Mouse (Mus musculus) heart, embryonic 13.5 days (tissue): ENCODE results near the gene Fam222b. TPM values are rescaled to one million over a fixed set of nuclear protein-coding genes. Genes with fewer than 3 reads are reported as not detected.
A peak's percentile ranks its signal among the peaks of the same experiment; 100 is the strongest.

Experiments used
- ATAC-seq: fragments of 200-750 bp; cut with Nextera tagmentation; 2 replicates; pipeline ENCODE4 v1.8.0; 2017; ENCODE audit warnings: moderate TSS enrichment; ENCODE audit not compliant: insufficient number of reproducible peaks, low FRiP score, low TSS enrichment; ENCODE audit errors: extremely low read depth
- H3K27ac ChIP-seq: fragments of 300-500 bp; sonication (generic); replicated peaks from 2 replicates; pipeline ENCODE4 v1.5.1; 2015; ENCODE audit warnings: moderate library complexity, mild to moderate bottlenecking, inconsistent platforms
- H3K27me3 ChIP-seq: fragments of 300-500 bp; sonication (generic); replicated peaks from 2 replicates; pipeline ENCODE4 v1.6.1; 2015; ENCODE audit warnings: mild to moderate bottlenecking, inconsistent platforms
- H3K36me3 ChIP-seq: fragments of 300-500 bp; sonication (generic); 2 replicates; pipeline ENCODE4 v1.6.1; 2015; ENCODE audit warnings: mild to moderate bottlenecking, inconsistent platforms
- H3K4me1 ChIP-seq: fragments of 300-500 bp; sonication (generic); 2 replicates; pipeline ENCODE4 v1.6.1; 2015; ENCODE audit warnings: inconsistent platforms
- H3K4me2 ChIP-seq: fragments of 300-500 bp; sonication (generic); 2 replicates; pipeline ENCODE4 v1.6.1; 2015; ENCODE audit warnings: inconsistent platforms, mild to moderate bottlenecking, moderate library complexity
- H3K4me3 ChIP-seq: fragments of 300-500 bp; sonication (generic); 2 replicates; pipeline ENCODE4 v1.5.1; 2015; ENCODE audit warnings: moderate library complexity, mild to moderate bottlenecking, inconsistent platforms
- H3K9ac ChIP-seq: fragments of 300-500 bp; sonication (generic); 2 replicates; pipeline ENCODE4 v1.6.1; 2015; ENCODE audit warnings: inconsistent platforms, mild to moderate bottlenecking, moderate library complexity
- H3K9me3 ChIP-seq: fragments of 300-500 bp; sonication (generic); 2 replicates; pipeline ENCODE4 v1.6.1; 2016; ENCODE audit warnings: inconsistent platforms
- WGBS: fragments of 180-500 bp; shearing (Covaris S2); methylation state at CpG from one replicate; pipeline ENCODE4 v1.1.7; 2015; ENCODE audit warnings: mixed read lengths; 5-methylcytosine and 5-hydroxymethylcytosine counted together
- polyA plus RNA-seq: library from polyadenylated mRNA; unstranded; fragments of >200 nt; fragmentation: Nextera tagmentation; extraction: Ambion mirVana; gene quantifications from 2 replicates; pipeline ENCODE4 v1.2.1, GENCODE M21; 2015

Fam222b gene
- polyA plus RNA-seq, 1 experiment from 2014 or later: 16.5 TPM

DNA sequence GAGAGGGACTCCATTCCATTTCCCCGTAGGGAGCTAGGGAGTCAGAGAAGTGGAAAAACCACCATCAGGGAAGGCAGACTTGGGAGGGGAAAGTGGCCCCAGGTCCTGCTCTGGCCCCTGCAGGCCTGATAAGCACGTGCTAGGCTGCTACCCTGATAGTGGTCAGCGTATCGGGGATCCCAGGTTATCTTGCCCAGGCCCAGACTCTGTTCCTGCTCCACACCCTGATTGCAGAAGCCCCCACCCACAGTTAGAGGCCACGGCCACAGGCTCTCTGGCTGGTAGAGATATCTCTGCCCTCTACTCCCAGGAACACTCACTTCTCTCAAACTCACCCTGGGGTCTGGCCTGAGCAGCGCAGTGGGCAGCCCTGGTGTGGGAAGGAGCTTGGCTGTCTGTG is 24.8 kb upstream of the Fam222b start:
- 0 out of 2 replicates have a peak, but pooled peaks have one; percentile 38 for ATAC-seq
- peak overlapping the region; percentile 28; the same call in 1 of the 2 replicates for H3K27ac ChIP-seq

GRCm38 (mm10) chr11:78071938-78072337 is 22.5 kb upstream of the Fam222b start:
- WGBS: 68% methylated on average over 5 of the region's 5 CpGs
- no peak for ATAC-seq
- H3K9ac ChIP-seq: peak overlapping the region; percentile 28; the same call in 1 of the 2 replicates
- peaks cover 20% of the 10 kb centered on the region for H3K4me1 ChIP-seq
- H3K4me3 ChIP-seq: peak overlapping the region; percentile 11; the same call in 1 of the 2 replicates
- H3K4me2 ChIP-seq: peak overlapping the region; percentile 50
- H3K9me3 ChIP-seq: no peaks in the 10 kb centered on the region
- H3K27ac ChIP-seq: peak overlapping the region; percentile 56; the same call in 1 of the 2 replicates
- no peaks in the 10 kb centered on the region for H3K27me3 ChIP-seq
- peaks cover 56% of the 10 kb centered on the region for H3K36me3 ChIP-seq

More for the DNA sequence above, 24.8 kb upstream of the Fam222b start:
- H3K27me3 ChIP-seq: no peaks in the 10 kb centered on the region
- peak overlapping the region; percentile 7; the same call in 1 of the 2 replicates for H3K4me2 ChIP-seq
- H3K4me1 ChIP-seq: peaks cover 20% of the 10 kb centered on the region
- no peaks in the 10 kb centered on the region for H3K9me3 ChIP-seq
- H3K36me3 ChIP-seq: peaks cover 33% of the 10 kb centered on the region
- 30% methylated on average over 6 of the region's 6 CpGs for WGBS
- H3K9ac ChIP-seq: peak overlapping the region; percentile 50
- H3K4me3 ChIP-seq: no peak overlapping the region

GRCm38 (mm10) chr11:78072425-78073130 is 21.9 kb upstream of the Fam222b start:
- Histone ChIP-seq H3K4me2 (peak overlapping the region; percentile 50), H3K36me3 (peaks cover 62% of the 10 kb centered on the region), H3K4me1 (peaks cover 20% of the 10 kb centered on the region), H3K27ac (peak overlapping the region; percentile 56), H3K9me3 (no peaks in the 10 kb centered on the region), H3K27me3 (no peaks in the 10 kb centered on the region), H3K9ac (peak overlapping the region; percentile 55; the same call in 1 of the 2 replicates), H3K4me3 (peak overlapping the region; percentile 24)
- no peak for ATAC-seq
- WGBS: 15% methylated on average over 6 of the region's 6 CpGs

GRCm38 (mm10) chr11:78073577-78074276 is 20.7 kb upstream of the Fam222b start:
- Histone ChIP-seq H3K4me3 (peak overlapping the region; percentile 24; the same call in 1 of the 2 replicates), H3K27ac (no peak overlapping the region; the same call in 1 of the 2 replicates), H3K9ac (no peak overlapping the region), H3K36me3 (peaks cover 69% of the 10 kb centered on the region), H3K4me2 (peak overlapping the region; percentile 50), H3K9me3 (no peaks in the 10 kb centered on the region), H3K27me3 (no peaks in the 10 kb centered on the region), H3K4me1 (peaks cover 20% of the 10 kb centered on the region)
- WGBS: 84% methylated on average over 9 of the region's 9 CpGs
- ATAC-seq: no peak

DNA sequence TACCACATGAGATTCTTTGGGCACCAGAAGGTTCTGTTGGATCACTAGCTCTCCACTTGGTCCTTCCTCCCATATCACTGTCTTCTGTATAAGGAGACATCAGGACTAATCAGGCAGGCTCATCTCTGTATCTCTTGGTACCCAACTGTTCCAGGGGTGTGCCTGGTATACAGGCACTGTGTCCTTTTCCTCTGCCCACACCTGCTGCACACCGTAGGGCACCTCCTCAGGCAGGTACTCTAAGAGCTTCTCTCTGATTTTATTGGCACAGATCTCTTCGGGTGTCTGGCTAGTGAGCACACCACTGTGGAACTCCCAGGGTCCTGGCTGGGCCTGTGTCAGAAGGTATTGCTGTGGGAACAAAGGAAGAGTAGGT is 20.2 kb upstream of the Fam222b start:
- peak overlapping the region; percentile 50 for H3K4me2 ChIP-seq
- no peaks in the 10 kb centered on the region for H3K27me3 ChIP-seq
- peaks cover 25% of the 10 kb centered on the region for H3K4me1 ChIP-seq
- no peak for ATAC-seq
- H3K9me3 ChIP-seq: no peaks in the 10 kb centered on the region
- H3K9ac ChIP-seq: no peak overlapping the region
- no peak overlapping the region for H3K27ac ChIP-seq
- peak overlapping the region; percentile 3; the same call in 1 of the 2 replicates for H3K4me3 ChIP-seq
- peaks cover 69% of the 10 kb centered on the region for H3K36me3 ChIP-seq
- WGBS: 82% methylated on average over 2 of the region's 2 CpGs

DNA sequence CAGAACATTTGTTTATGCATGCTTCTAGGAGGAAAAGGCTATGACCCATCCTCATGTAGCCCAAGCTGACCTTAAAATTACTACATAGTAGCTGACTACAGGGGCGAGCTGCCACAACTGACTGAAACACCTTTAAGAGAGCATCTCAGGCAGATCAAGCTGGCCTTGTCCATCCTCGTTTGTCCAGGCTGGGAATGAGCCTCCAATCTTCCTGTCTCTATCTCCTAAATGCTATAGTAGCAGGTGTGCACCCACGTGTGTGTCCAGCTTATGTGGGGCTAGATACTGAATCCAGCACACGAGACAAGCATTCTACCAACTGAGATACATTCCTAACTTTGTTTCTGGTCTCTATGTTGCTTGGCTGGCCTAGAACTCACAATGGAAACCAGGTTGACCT is 19.8 kb upstream of the Fam222b start:
- no peak overlapping the region for H3K27ac ChIP-seq
- H3K9ac ChIP-seq: no peak overlapping the region; the same call in 1 of the 2 replicates
- peak overlapping the region; percentile 3; the same call in 1 of the 2 replicates for H3K4me3 ChIP-seq
- H3K4me2 ChIP-seq: peak overlapping the region; percentile 50; the same call in 1 of the 2 replicates
- H3K27me3 ChIP-seq: no peaks in the 10 kb centered on the region
- WGBS: 70% methylated on average over 4 of the region's 4 CpGs
- H3K36me3 ChIP-seq: peaks cover 69% of the 10 kb centered on the region
- no peaks in the 10 kb centered on the region for H3K9me3 ChIP-seq
- H3K4me1 ChIP-seq: peaks cover 25% of the 10 kb centered on the region
- ATAC-seq: no peak

- H3K4me3 ChIP-seq: peak within 1 kb of the TSS; percentile 93
- H3K4me1 ChIP-seq: peaks cover 15% of the 10 kb centered on the region
- peak within 1 kb of the TSS; percentile 81 for H3K4me2 ChIP-seq
- H3K27ac ChIP-seq: peak within 1 kb of the TSS; percentile 74
- H3K27me3 ChIP-seq: no peaks in the 10 kb centered on the region
- H3K9ac ChIP-seq: peak within 1 kb of the TSS; percentile 92
- under 1% methylated on average over 42 of the region's 42 CpGs for WGBS
- peak; percentile 85 for ATAC-seq
- no peaks in the 10 kb centered on the region for H3K9me3 ChIP-seq
- peaks cover 29% of the 10 kb centered on the region for H3K36me3 ChIP-seq
Observed at GRCm38 (mm10) chr11:78079961-78080921, 14.2 kb upstream of the Fam222b start, which contains the start of gene Eral1. Eral1 (minus strand) TSS chr11:78080383.

- ATAC-seq: no peak; the same call in 1 of the 2 replicates
- H3K27ac ChIP-seq: peak overlapping the region; percentile 46
- no peak overlapping the region for H3K4me2 ChIP-seq
- no peaks in the 10 kb centered on the region for H3K27me3 ChIP-seq
- peaks cover 15% of the 10 kb centered on the region for H3K4me1 ChIP-seq
- no peak overlapping the region for H3K4me3 ChIP-seq
- H3K36me3 ChIP-seq: no peaks in the 10 kb centered on the region
- no peaks in the 10 kb centered on the region for H3K9me3 ChIP-seq
- H3K9ac ChIP-seq: no peak overlapping the region
- 9% methylated on average over 1 of the region's 1 CpGs for WGBS
Observed at GRCm38 (mm10) chr11:78083595-78083994, 10.9 kb upstream of the Fam222b start.

DNA sequence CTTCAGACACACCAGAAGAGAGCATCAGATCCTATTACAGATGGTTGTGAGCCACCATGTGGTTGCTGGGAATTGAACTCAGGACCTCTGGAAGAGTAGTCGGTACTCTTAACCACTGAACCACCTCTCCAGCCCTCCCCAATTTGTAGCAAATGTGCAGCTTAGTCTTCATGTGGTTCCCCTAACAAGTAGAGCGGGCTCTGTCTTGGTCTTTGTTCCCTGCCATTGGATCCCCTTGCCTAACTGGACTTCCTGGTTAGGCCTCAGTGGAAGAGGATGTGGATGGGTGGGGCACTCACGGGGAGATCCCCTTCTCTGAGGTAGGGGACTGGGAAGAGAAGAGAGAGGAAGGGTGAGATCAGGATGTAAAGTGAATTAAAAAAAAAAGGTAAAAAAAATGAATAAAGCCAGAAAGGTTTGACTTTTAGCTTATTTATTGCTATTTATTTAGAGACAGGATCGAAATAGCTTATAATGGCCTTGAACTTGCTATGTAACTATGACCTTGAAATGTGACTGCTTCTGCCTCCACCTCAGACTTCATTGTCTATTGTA is 7.5 kb upstream of the Fam222b start:
- 0 out of 2 replicates have a peak overlapping the region, but pooled peaks have one; percentile 24 for H3K27ac ChIP-seq

DNA sequence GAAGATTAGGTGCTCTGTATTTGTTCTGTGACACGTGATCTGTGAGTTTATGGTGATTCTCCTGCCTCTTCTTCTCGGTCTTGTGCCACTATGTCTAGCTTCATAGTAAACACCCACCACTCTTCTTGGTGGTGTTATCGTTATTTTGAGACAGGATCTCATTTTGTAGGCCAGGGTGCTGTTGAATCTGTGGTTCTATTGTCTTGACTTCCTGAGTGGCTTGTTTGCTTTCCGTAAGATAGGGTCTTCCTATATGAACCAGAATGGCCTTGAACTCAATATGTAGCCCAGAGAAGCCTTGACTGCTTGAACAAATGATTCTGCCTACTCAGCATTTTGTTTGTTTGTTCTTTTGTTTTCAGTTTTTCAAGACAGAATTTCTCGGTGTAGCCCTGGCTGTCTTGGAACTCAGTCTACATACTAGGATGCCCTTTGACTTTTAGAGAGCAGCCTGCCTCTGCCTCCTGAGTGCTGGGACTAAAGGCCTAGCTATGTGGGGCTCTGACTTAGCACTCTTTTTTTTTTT is 6.6 kb upstream of the Fam222b start:
- Histone ChIP-seq H3K4me1 (no peaks in the 10 kb centered on the region; the same call in 1 of the 2 replicates), H3K36me3 (no peaks in the 10 kb centered on the region), H3K27me3 (no peaks in the 10 kb centered on the region), H3K27ac (peak overlapping the region; percentile 24; the same call in 1 of the 2 replicates), H3K9me3 (no peaks in the 10 kb centered on the region), H3K4me3 (no peak overlapping the region), H3K9ac (no peak overlapping the region), H3K4me2 (no peak overlapping the region)
- no peak for ATAC-seq
- 70% methylated on average over 5 of the region's 5 CpGs for WGBS

More for the DNA sequence above, 7.5 kb upstream of the Fam222b start:
- Histone ChIP-seq H3K36me3 (no peaks in the 10 kb centered on the region), H3K4me3 (no peak overlapping the region), H3K9ac (no peak overlapping the region), H3K9me3 (no peaks in the 10 kb centered on the region), H3K27me3 (no peaks in the 10 kb centered on the region), H3K4me1 (no peaks in the 10 kb centered on the region; the same call in 1 of the 2 replicates), H3K4me2 (no peak overlapping the region)
- 73% methylated on average over 4 of the region's 4 CpGs for WGBS
- no peak for ATAC-seq
